Mouse (Mus musculus): ENCODE measurements around the gene Clip1. TPM values are rescaled to one million over a fixed set of nuclear protein-coding genes. Genes with fewer than 3 reads are reported as not detected.

Gene Clip1
- polyA plus RNA-seq, 1 experiment from 2014 or later = 33.9 TPM

- Histone ChIP-seq H3K4me2 (no peak overlapping the region), H3K9me3 (ENCODE audit: low read depth, low read length) (no peaks in the 10 kb centered on the region), H3K9ac (no peak overlapping the region), H3K4me3 (ENCODE audit: low read depth, low read length) (no peak overlapping the region), H3K27me3 (ENCODE audit: insufficient read depth, low read length) (no peaks in the 10 kb centered on the region), H3K36me3 (ENCODE audit: insufficient read depth) (peaks cover 70% of the 10 kb centered on the region), H3K4me1 (ENCODE audit: insufficient read depth) (no peaks in the 10 kb centered on the region), H3K27ac (ENCODE audit: low read depth) (no peak overlapping the region)
- TF ChIP-seq CTCF (IDR thresholded peaks at IDR 0.05; ENCODE audit: low read depth) = peak; percentile 93
- ATAC-seq (ENCODE audit: insufficient read depth) (no peak; the same call in 1 of the 2 replicates), DNase-seq (peak; percentile 86)
- WGBS = 35% methylated on average over 4 of the region's 4 CpGs
Observed at GRCm38 (mm10) chr5:123609843-123610242, 74.6 kb downstream of the Clip1 start.

- Histone ChIP-seq H3K4me2 (no peak overlapping the region), H3K4me1 (ENCODE audit: insufficient read depth) (no peaks in the 10 kb centered on the region), H3K9ac (no peak overlapping the region), H3K4me3 (ENCODE audit: low read depth, low read length) (no peak overlapping the region), H3K36me3 (ENCODE audit: insufficient read depth) (peaks cover 66% of the 10 kb centered on the region), H3K9me3 (ENCODE audit: low read depth, low read length) (no peaks in the 10 kb centered on the region), H3K27me3 (ENCODE audit: insufficient read depth, low read length) (no peaks in the 10 kb centered on the region), H3K27ac (ENCODE audit: low read depth) (no peak overlapping the region)
- 88% methylated on average over 7 of the region's 7 CpGs for WGBS
- TF ChIP-seq CTCF (IDR thresholded peaks at IDR 0.05; ENCODE audit: low read depth) = no peak
- no peak for ATAC-seq (ENCODE audit: insufficient read depth)
- DNase-seq = no peak
Observed at GRCm38 (mm10) chr5:123609416-123609815, 75.0 kb downstream of the Clip1 start.

GRCm38 (mm10) chr5:123607211-123607669 is 77.2 kb downstream of the Clip1 start:
- H3K4me1 ChIP-seq (ENCODE audit: insufficient read depth) = no peaks in the 10 kb centered on the region
- H3K9ac ChIP-seq = no peak overlapping the region
- ATAC-seq (ENCODE audit: insufficient read depth) (no peak), DNase-seq (peak; percentile 40)
- H3K4me2 ChIP-seq = no peak overlapping the region
- TF ChIP-seq CTCF (IDR thresholded peaks at IDR 0.05; ENCODE audit: low read depth) = no peak
- no peak overlapping the region for H3K4me3 ChIP-seq (ENCODE audit: low read depth, low read length)
- peaks cover 55% of the 10 kb centered on the region for H3K36me3 ChIP-seq (ENCODE audit: insufficient read depth)
- WGBS = 74% methylated on average over 3 of the region's 3 CpGs
- H3K9me3 ChIP-seq (ENCODE audit: low read depth, low read length) = no peaks in the 10 kb centered on the region
- no peak overlapping the region for H3K27ac ChIP-seq (ENCODE audit: low read depth)
- no peaks in the 10 kb centered on the region for H3K27me3 ChIP-seq (ENCODE audit: insufficient read depth, low read length)

DNA sequence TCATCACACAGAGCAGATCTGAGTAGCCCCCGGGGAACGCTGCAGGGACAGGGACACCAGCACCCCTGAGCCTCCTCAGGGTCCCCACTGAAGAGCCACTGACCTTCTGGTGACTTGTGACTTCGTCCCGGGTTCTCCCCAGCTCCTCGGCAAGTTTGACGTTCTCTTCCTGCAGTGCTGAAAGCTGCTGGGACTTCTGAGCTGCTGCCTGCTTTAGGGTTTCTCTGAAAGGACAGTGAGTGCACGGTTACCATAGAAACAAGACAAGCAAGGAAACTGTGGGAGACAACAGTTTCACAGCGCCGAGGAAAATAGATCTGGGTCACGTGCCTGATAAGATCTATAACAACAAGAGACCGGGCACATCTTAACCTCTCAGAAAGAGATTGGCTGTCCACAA is 80.9 kb downstream of the Clip1 start:
- WGBS = 50% methylated on average over 11 of the region's 11 CpGs
- no peak overlapping the region for H3K9ac ChIP-seq
- H3K36me3 ChIP-seq (ENCODE audit: insufficient read depth) = peaks cover 43% of the 10 kb centered on the region

DNA sequence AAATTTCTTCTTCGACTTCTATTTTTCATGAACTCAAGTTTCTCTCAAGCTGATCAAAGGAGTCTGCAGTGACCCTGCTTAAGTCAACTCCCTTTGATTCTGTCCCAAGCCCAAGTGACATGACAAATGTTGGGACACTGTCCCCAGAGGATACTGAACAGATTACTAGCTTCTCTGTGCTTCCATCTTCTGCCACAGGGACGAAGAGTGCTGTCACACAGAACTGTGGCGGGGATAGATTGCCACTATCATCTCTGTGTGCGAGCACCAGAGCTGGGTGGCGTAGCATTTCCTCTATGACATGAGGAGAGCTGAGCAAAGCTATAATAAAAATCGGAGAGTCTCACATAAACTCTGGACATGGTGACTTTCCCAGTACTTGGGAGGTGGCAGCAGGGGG is 82.2 kb downstream of the Clip1 start:
- Histone ChIP-seq H3K27ac (ENCODE audit: low read depth) (no peak overlapping the region), H3K4me2 (no peak overlapping the region), H3K4me3 (ENCODE audit: low read depth, low read length) (no peak overlapping the region), H3K36me3 (ENCODE audit: insufficient read depth) (peaks cover 39% of the 10 kb centered on the region), H3K9me3 (ENCODE audit: low read depth, low read length) (no peaks in the 10 kb centered on the region), H3K4me1 (ENCODE audit: insufficient read depth) (no peaks in the 10 kb centered on the region), H3K9ac (no peak overlapping the region), H3K27me3 (ENCODE audit: insufficient read depth, low read length) (no peaks in the 10 kb centered on the region)
- WGBS = 84% methylated on average over 6 of the region's 6 CpGs
- DNase-seq = peak; percentile 21
- no peak for ATAC-seq (ENCODE audit: insufficient read depth)
- no peak for TF ChIP-seq CTCF (IDR thresholded peaks at IDR 0.05; ENCODE audit: low read depth)

More for the DNA sequence above, 80.9 kb downstream of the Clip1 start:
- Histone ChIP-seq H3K27me3 (ENCODE audit: insufficient read depth, low read length) (no peaks in the 10 kb centered on the region), H3K4me3 (ENCODE audit: low read depth, low read length) (no peak overlapping the region), H3K9me3 (ENCODE audit: low read depth, low read length) (no peaks in the 10 kb centered on the region), H3K27ac (ENCODE audit: low read depth) (no peak overlapping the region), H3K4me2 (no peak overlapping the region), H3K4me1 (ENCODE audit: insufficient read depth) (no peaks in the 10 kb centered on the region)
- ATAC-seq (ENCODE audit: insufficient read depth) (no peak), DNase-seq (no peak)
- TF ChIP-seq CTCF (IDR thresholded peaks at IDR 0.05; ENCODE audit: low read depth) = no peak

DNA sequence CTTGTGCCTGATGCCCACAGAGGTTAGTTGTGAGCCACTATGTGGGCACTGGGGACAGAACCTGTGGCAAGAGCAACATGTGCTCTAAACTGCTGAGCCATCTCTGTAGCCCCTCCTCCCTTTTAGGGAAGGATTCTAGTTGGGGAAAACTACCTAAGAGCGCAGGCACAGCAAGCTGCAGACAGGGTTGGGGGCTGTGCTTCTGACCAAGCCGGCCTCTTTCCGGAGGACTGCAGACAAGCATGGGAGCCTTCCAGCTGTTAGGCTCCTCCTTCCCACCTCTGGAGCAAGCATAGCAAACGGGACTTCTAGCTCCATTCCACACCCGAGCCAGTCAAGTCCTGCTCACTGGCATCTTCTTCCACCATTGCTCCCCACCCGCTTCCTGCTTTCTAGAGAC is 85.1 kb downstream of the Clip1 start:
- Histone ChIP-seq H3K4me2 (no peak overlapping the region), H3K36me3 (ENCODE audit: insufficient read depth) (peaks cover 35% of the 10 kb centered on the region), H3K4me3 (ENCODE audit: low read depth, low read length) (no peak overlapping the region), H3K4me1 (ENCODE audit: insufficient read depth) (no peaks in the 10 kb centered on the region), H3K9ac (no peak overlapping the region), H3K9me3 (ENCODE audit: low read depth, low read length) (no peaks in the 10 kb centered on the region), H3K27ac (ENCODE audit: low read depth) (no peak overlapping the region), H3K27me3 (ENCODE audit: insufficient read depth, low read length) (no peaks in the 10 kb centered on the region)
- ATAC-seq (ENCODE audit: insufficient read depth) = no peak
- DNase-seq = no peak
- 54% methylated on average over 6 of the region's 6 CpGs for WGBS
- TF ChIP-seq CTCF (IDR thresholded peaks at IDR 0.05; ENCODE audit: low read depth) = no peak

- Histone ChIP-seq H3K4me2 (no peak overlapping the region), H3K9ac (no peak overlapping the region), H3K4me1 (ENCODE audit: insufficient read depth) (no peaks in the 10 kb centered on the region), H3K36me3 (ENCODE audit: insufficient read depth) (peaks cover 46% of the 10 kb centered on the region), H3K27me3 (ENCODE audit: insufficient read depth, low read length) (no peaks in the 10 kb centered on the region), H3K4me3 (ENCODE audit: low read depth, low read length) (no peak overlapping the region), H3K9me3 (ENCODE audit: low read depth, low read length) (no peaks in the 10 kb centered on the region), H3K27ac (ENCODE audit: low read depth) (no peak overlapping the region)
- DNase-seq (no peak), ATAC-seq (ENCODE audit: insufficient read depth) (no peak)
- TF ChIP-seq CTCF (IDR thresholded peaks at IDR 0.05; ENCODE audit: low read depth) = no peak
- WGBS = 72% methylated on average over 10 of the region's 10 CpGs
Observed at GRCm38 (mm10) chr5:123593622-123594280, 90.7 kb downstream of the Clip1 start.

All from lung, embryonic 14.5 days (tissue).